Mouse (Mus musculus) liver, embryonic 11.5 days (tissue): ENCODE measurements at regions not wholly inside any gene's neighbourhood (a gene's known extent, or its start where the extent isn't known, plus 50 kb on each side); places are given as distances from the start of the nearest gene placed in this dataset.

ENCODE experiments used
- ATAC-seq: fragments of 200-750 bp; cut with Nextera tagmentation; replicated peaks from 2 replicates; pipeline ENCODE4 v1.8.0; 2017; ENCODE audit warnings: moderate number of reproducible peaks, mild to moderate bottlenecking, moderate TSS enrichment, moderate library complexity; ENCODE audit not compliant: low FRiP score
- DNase-seq: peaks from one replicate; pipeline ENCODE4 v3.0.0-alpha.2; 2017; ENCODE audit warnings: low spot score
- H3K27ac ChIP-seq: fragments of 300-500 bp; sonication (generic); 2 replicates; pipeline ENCODE4 v1.5.1; 2014; ENCODE audit warnings: mild to moderate bottlenecking, low read depth, low read length, control low read depth
- H3K27me3 ChIP-seq: fragments of 300-500 bp; sonication (generic); replicated peaks from 2 replicates; pipeline ENCODE4 v1.6.1; 2014; ENCODE audit warnings: low read length, mixed read lengths; ENCODE audit not compliant: control insufficient read depth, insufficient read depth
- H3K36me3 ChIP-seq: fragments of 300-500 bp; sonication (generic); 2 replicates; pipeline ENCODE4 v1.6.1; 2014; ENCODE audit warnings: mild to moderate bottlenecking, low read length, moderate library complexity, mixed read lengths; ENCODE audit not compliant: control insufficient read depth, insufficient read depth
- H3K4me1 ChIP-seq: fragments of 300-500 bp; sonication (generic); replicated peaks from 2 replicates; pipeline ENCODE4 v1.6.1; 2014; ENCODE audit warnings: low read length, mixed read lengths; ENCODE audit not compliant: control insufficient read depth, insufficient read depth
- H3K4me2 ChIP-seq: fragments of 300-500 bp; sonication (generic); 2 replicates; pipeline ENCODE4 v1.6.1; 2014; ENCODE audit warnings: mild to moderate bottlenecking, control low read depth, moderate library complexity
- H3K4me3 ChIP-seq: fragments of 300-500 bp; sonication (generic); 2 replicates; pipeline ENCODE4 v1.5.1; 2014; ENCODE audit warnings: low read depth, low read length, control low read depth
- H3K9ac ChIP-seq: fragments of 300-500 bp; sonication (generic); 2 replicates; pipeline ENCODE4 v1.6.1; 2014; ENCODE audit warnings: low read depth, low read length, control low read depth
- H3K9me3 ChIP-seq: fragments of 300-500 bp; sonication (generic); 2 replicates; pipeline ENCODE4 v1.6.1; 2016; ENCODE audit warnings: low read length, inconsistent platforms, mixed read lengths; ENCODE audit not compliant: control insufficient read depth
- WGBS: fragments of 180-500 bp; shearing (Covaris S2); extraction: QIAGEN DNeasy Blood & Tissue Kit; methylation state at CpG from one replicate; pipeline ENCODE4 v1.1.7; 2014; 5-methylcytosine and 5-hydroxymethylcytosine counted together

GRCm38 (mm10) chr5:91816376-91816950, 146.4 kb downstream of the Rchy1 start:
- ATAC-seq (no peak), DNase-seq (no peak)
- Histone ChIP-seq H3K4me3 (no peak overlapping the region), H3K9ac (no peak overlapping the region), H3K4me2 (no peak overlapping the region), H3K36me3 (no peaks in the 10 kb centered on the region), H3K4me1 (peaks cover 8% of the 10 kb centered on the region), H3K9me3 (no peaks in the 10 kb centered on the region), H3K27ac (no peak overlapping the region), H3K27me3 (no peaks in the 10 kb centered on the region)
- WGBS: 77% methylated on average over 3 of the region's 3 CpGs

- H3K4me1 ChIP-seq: peaks cover 8% of the 10 kb centered on the region
- ATAC-seq (no peak), DNase-seq (no peak)
- WGBS: 49% methylated on average over 6 of the region's 6 CpGs
- H3K9ac ChIP-seq: 0 out of 2 replicates have a peak overlapping the region, but pooled peaks have one; percentile 41
- H3K36me3 ChIP-seq: no peaks in the 10 kb centered on the region
- no peaks in the 10 kb centered on the region for H3K27me3 ChIP-seq
- no peak overlapping the region for H3K4me3 ChIP-seq
- H3K9me3 ChIP-seq: no peaks in the 10 kb centered on the region
- H3K27ac ChIP-seq: no peak overlapping the region
- H3K4me2 ChIP-seq: peak overlapping the region; percentile 28; the same call in 1 of the 2 replicates
Measured at GRCm38 (mm10) chr5:91814956-91815355, 147.9 kb downstream of the Rchy1 start.

- H3K9ac ChIP-seq: no peak overlapping the region
- H3K27ac ChIP-seq: no peak overlapping the region; the same call in 1 of the 2 replicates
- DNase-seq (no peak), ATAC-seq (peak; percentile 66)
- H3K4me1 ChIP-seq: peaks cover 8% of the 10 kb centered on the region
- H3K9me3 ChIP-seq: no peaks in the 10 kb centered on the region
- H3K4me2 ChIP-seq: peak overlapping the region; percentile 28
- H3K4me3 ChIP-seq: no peak overlapping the region
- no peaks in the 10 kb centered on the region for H3K27me3 ChIP-seq
- no peaks in the 10 kb centered on the region for H3K36me3 ChIP-seq
- WGBS: 27% methylated on average over 4 of the region's 4 CpGs
Measured at GRCm38 (mm10) chr5:91814417-91814762, 148.5 kb downstream of the Rchy1 start.

- no peak overlapping the region for H3K4me3 ChIP-seq
- no peak for DNase-seq
- no peak for ATAC-seq
- H3K4me2 ChIP-seq: peak overlapping the region; percentile 28
- H3K36me3 ChIP-seq: no peaks in the 10 kb centered on the region
- peaks cover 8% of the 10 kb centered on the region for H3K4me1 ChIP-seq
- WGBS: 53% methylated on average over 5 of the region's 5 CpGs
- H3K9ac ChIP-seq: no peak overlapping the region
- H3K9me3 ChIP-seq: no peaks in the 10 kb centered on the region
- H3K27ac ChIP-seq: no peak overlapping the region; the same call in 1 of the 2 replicates
- no peaks in the 10 kb centered on the region for H3K27me3 ChIP-seq
Measured at GRCm38 (mm10) chr5:91813547-91814416, 149.1 kb downstream of the Rchy1 start.

GRCm38 (mm10) chr5:91807070-91808065, 155.5 kb downstream of the Rchy1 start:
- WGBS: 68% methylated on average over 18 of the region's 18 CpGs
- Histone ChIP-seq H3K4me1 (0 out of 2 replicates have a peak, but pooled peaks cover 2% of the 10 kb centered on the region), H3K9me3 (no peaks in the 10 kb centered on the region), H3K4me3 (no peak overlapping the region), H3K9ac (no peak overlapping the region), H3K36me3 (no peaks in the 10 kb centered on the region), H3K27ac (peak overlapping the region; percentile 25; the same call in 1 of the 2 replicates), H3K4me2 (no peak overlapping the region), H3K27me3 (no peaks in the 10 kb centered on the region)
- DNase-seq (no peak), ATAC-seq (no peak)

- Histone ChIP-seq H3K36me3 (no peaks in the 10 kb centered on the region), H3K4me3 (no peak overlapping the region), H3K27me3 (no peaks in the 10 kb centered on the region), H3K9ac (no peak overlapping the region), H3K9me3 (no peaks in the 10 kb centered on the region), H3K4me2 (no peak overlapping the region), H3K27ac (no peak overlapping the region), H3K4me1 (no peaks in the 10 kb centered on the region)
- 84% methylated on average over 3 of the region's 3 CpGs for WGBS
- no peak for DNase-seq
- no peak for ATAC-seq
Measured at GRCm38 (mm10) chr5:91801297-91801980, 161.4 kb downstream of the Rchy1 start.

GRCm38 (mm10) chr5:91797362-91797761, 165.5 kb downstream of the Rchy1 start:
- Histone ChIP-seq H3K4me2 (no peak overlapping the region), H3K36me3 (no peaks in the 10 kb centered on the region), H3K27me3 (no peaks in the 10 kb centered on the region), H3K9ac (no peak overlapping the region), H3K9me3 (no peaks in the 10 kb centered on the region), H3K27ac (no peak overlapping the region), H3K4me1 (no peaks in the 10 kb centered on the region), H3K4me3 (no peak overlapping the region)
- DNase-seq (no peak), ATAC-seq (no peak)
- 90% methylated on average over 3 of the region's 3 CpGs for WGBS

GRCm38 (mm10) chr5:91792732-91793131, 170.1 kb downstream of the Rchy1 start:
- no peak for DNase-seq
- no peak overlapping the region for H3K9ac ChIP-seq
- H3K36me3 ChIP-seq: no peaks in the 10 kb centered on the region
- WGBS: 80% methylated on average over 6 of the region's 6 CpGs
- no peak for ATAC-seq
- no peaks in the 10 kb centered on the region for H3K27me3 ChIP-seq
- H3K4me1 ChIP-seq: no peaks in the 10 kb centered on the region
- no peak overlapping the region for H3K4me2 ChIP-seq
- no peak overlapping the region for H3K4me3 ChIP-seq
- no peaks in the 10 kb centered on the region for H3K9me3 ChIP-seq
- H3K27ac ChIP-seq: no peak overlapping the region
